Mouse (Mus musculus) limb, embryonic 13.5 days (tissue): ENCODE results near the gene Exoc3l. TPM values are rescaled to one million over a fixed set of nuclear protein-coding genes. Genes with fewer than 3 reads are reported as not detected.

Source experiments
- ATAC-seq: fragments of 200-750 bp; cut with Nextera tagmentation; 2 replicates; pipeline ENCODE4 v1.8.0; 2017; ENCODE audit warnings: low read depth, moderate number of reproducible peaks, moderate TSS enrichment; ENCODE audit not compliant: low FRiP score
- H3K27ac ChIP-seq: fragments of 300-500 bp; sonication (generic); 2 replicates; pipeline ENCODE4 v1.5.1; 2015; ENCODE audit warnings: inconsistent platforms, mild to moderate bottlenecking, moderate library complexity
- H3K27me3 ChIP-seq: fragments of 300-500 bp; sonication (generic); 2 replicates; pipeline ENCODE4 v1.6.1; 2015; ENCODE audit warnings: mild to moderate bottlenecking, inconsistent platforms
- H3K36me3 ChIP-seq: fragments of 300-500 bp; sonication (generic); 2 replicates; pipeline ENCODE4 v1.6.1; 2015; ENCODE audit warnings: inconsistent platforms, mild to moderate bottlenecking, moderate library complexity
- H3K4me1 ChIP-seq: fragments of 300-500 bp; sonication (generic); 2 replicates; pipeline ENCODE4 v1.6.1; 2015; ENCODE audit warnings: inconsistent platforms
- H3K4me2 ChIP-seq: fragments of 300-500 bp; sonication (generic); replicated peaks from 2 replicates; pipeline ENCODE4 v1.6.1; 2015; ENCODE audit warnings: inconsistent platforms, mild to moderate bottlenecking, moderate library complexity
- H3K4me3 ChIP-seq: fragments of 300-500 bp; sonication (generic); 2 replicates; pipeline ENCODE4 v1.5.1; 2015; ENCODE audit warnings: moderate library complexity, mild to moderate bottlenecking, inconsistent platforms
- H3K9ac ChIP-seq: fragments of 300-500 bp; sonication (generic); 2 replicates; pipeline ENCODE4 v1.6.1; 2015; ENCODE audit warnings: mild to moderate bottlenecking, inconsistent platforms
- H3K9me3 ChIP-seq: fragments of 300-500 bp; sonication (generic); 2 replicates; pipeline ENCODE4 v1.6.1; 2016; ENCODE audit warnings: inconsistent platforms
- WGBS: fragments of 180-500 bp; shearing (Covaris S2); methylation state at CpG from one replicate; pipeline ENCODE4 v1.1.7; 2015; 5-methylcytosine and 5-hydroxymethylcytosine counted together
- polyA plus RNA-seq: library from polyadenylated mRNA; unstranded; fragments of >200 nt; fragmentation: Nextera tagmentation; extraction: Ambion mirVana; gene quantifications from 2 replicates; pipeline ENCODE4 v1.2.1, GENCODE M21; 2015

The Exoc3l gene
- polyA plus RNA-seq, 1 experiment from 2014 or later, result 9.1 TPM

- WGBS, result under 1% methylated on average over 53 of the region's 53 CpGs
- peak overlapping the region; percentile 73 for H3K9ac ChIP-seq
- H3K36me3 ChIP-seq, result peaks cover 14% of the 10 kb centered on the region
- peak overlapping the region; percentile 61; the same call in 1 of the 2 replicates for H3K27ac ChIP-seq
- H3K4me3 ChIP-seq, result peak overlapping the region; percentile 54
- H3K4me2 ChIP-seq, result peak overlapping the region; percentile 93
- peaks cover 28% of the 10 kb centered on the region for H3K27me3 ChIP-seq
- peaks cover 30% of the 10 kb centered on the region for H3K4me1 ChIP-seq
- peak; percentile 92 for ATAC-seq
- no peaks in the 10 kb centered on the region for H3K9me3 ChIP-seq
These were observed 6.8 kb downstream of the Exoc3l start for GRCm38 (mm10) chr8:105288958-105289732.

- ATAC-seq, result no peak
- H3K27ac ChIP-seq, result no peak overlapping the region
- 91% methylated on average over 5 of the region's 5 CpGs for WGBS
- H3K4me2 ChIP-seq, result peak overlapping the region; percentile 93
- H3K27me3 ChIP-seq, result peaks cover 19% of the 10 kb centered on the region
- peaks cover 30% of the 10 kb centered on the region for H3K4me1 ChIP-seq
- no peaks in the 10 kb centered on the region for H3K9me3 ChIP-seq
- 0 out of 2 replicates have a peak overlapping the region, but pooled peaks have one; percentile 2 for H3K9ac ChIP-seq
- peak overlapping the region; percentile 54; the same call in 1 of the 2 replicates for H3K4me3 ChIP-seq
- H3K36me3 ChIP-seq, result peaks cover 14% of the 10 kb centered on the region
These were observed 7.7 kb downstream of the Exoc3l start for GRCm38 (mm10) chr8:105288231-105288630.

GRCm38 (mm10) chr8:105286907-105287306 is 9.0 kb downstream of the Exoc3l start:
- H3K27ac ChIP-seq, result no peak overlapping the region
- ATAC-seq, result no peak
- WGBS, result 86% methylated on average over 4 of the region's 4 CpGs
- no peak overlapping the region for H3K9ac ChIP-seq
- peaks cover 25% of the 10 kb centered on the region for H3K36me3 ChIP-seq
- H3K9me3 ChIP-seq, result no peaks in the 10 kb centered on the region
- no peak overlapping the region for H3K4me2 ChIP-seq
- peaks cover 13% of the 10 kb centered on the region for H3K27me3 ChIP-seq
- peaks cover 30% of the 10 kb centered on the region for H3K4me1 ChIP-seq
- no peak overlapping the region for H3K4me3 ChIP-seq

- Histone ChIP-seq H3K27ac (no peak overlapping the region), H3K4me3 (no peak overlapping the region), H3K27me3 (peaks cover 12% of the 10 kb centered on the region), H3K36me3 (peaks cover 32% of the 10 kb centered on the region), H3K4me2 (no peak overlapping the region), H3K9me3 (no peaks in the 10 kb centered on the region), H3K9ac (no peak overlapping the region), H3K4me1 (peaks cover 26% of the 10 kb centered on the region)
- WGBS, result 52% methylated on average over 12 of the region's 12 CpGs
- no peak for ATAC-seq
These were observed 10.4 kb downstream of the Exoc3l start for GRCm38 (mm10) chr8:105285514-105285913.

GRCm38 (mm10) chr8:105283074-105283473 is 12.8 kb downstream of the Exoc3l start:
- no peak overlapping the region for H3K4me3 ChIP-seq
- H3K9me3 ChIP-seq, result no peaks in the 10 kb centered on the region
- H3K4me1 ChIP-seq, result peaks cover 15% of the 10 kb centered on the region
- no peak overlapping the region for H3K27ac ChIP-seq
- H3K4me2 ChIP-seq, result no peak overlapping the region
- no peak overlapping the region for H3K9ac ChIP-seq
- 24% methylated on average over 23 of the region's 23 CpGs for WGBS
- ATAC-seq, result no peak
- H3K27me3 ChIP-seq, result peaks cover 27% of the 10 kb centered on the region
- peaks cover 32% of the 10 kb centered on the region for H3K36me3 ChIP-seq

GRCm38 (mm10) chr8:105282239-105282638 is 13.7 kb downstream of the Exoc3l start:
- Histone ChIP-seq H3K9me3 (no peaks in the 10 kb centered on the region), H3K9ac (no peak overlapping the region), H3K36me3 (peaks cover 32% of the 10 kb centered on the region), H3K27me3 (peaks cover 35% of the 10 kb centered on the region), H3K27ac (no peak overlapping the region), H3K4me2 (no peak overlapping the region), H3K4me3 (no peak overlapping the region), H3K4me1 (peaks cover 9% of the 10 kb centered on the region)
- 83% methylated on average over 4 of the region's 4 CpGs for WGBS
- ATAC-seq, result no peak

GRCm38 (mm10) chr8:105281821-105282220 is 14.1 kb downstream of the Exoc3l start:
- Histone ChIP-seq H3K9me3 (no peaks in the 10 kb centered on the region), H3K27me3 (peaks cover 39% of the 10 kb centered on the region), H3K4me1 (peaks cover 9% of the 10 kb centered on the region), H3K27ac (no peak overlapping the region), H3K9ac (no peak overlapping the region), H3K4me3 (no peak overlapping the region), H3K4me2 (no peak overlapping the region), H3K36me3 (peaks cover 32% of the 10 kb centered on the region)
- ATAC-seq, result no peak
- WGBS, result 84% methylated on average over 12 of the region's 12 CpGs

- peaks cover 52% of the 10 kb centered on the region for H3K27me3 ChIP-seq
- no peak overlapping the region for H3K4me2 ChIP-seq
- no peaks in the 10 kb centered on the region for H3K9me3 ChIP-seq
- peaks cover 30% of the 10 kb centered on the region for H3K36me3 ChIP-seq
- WGBS, result 62% methylated on average over 3 of the region's 3 CpGs
- no peak for ATAC-seq
- H3K9ac ChIP-seq, result no peak overlapping the region
- no peak overlapping the region for H3K27ac ChIP-seq
- H3K4me1 ChIP-seq, result peaks cover 21% of the 10 kb centered on the region
- no peak overlapping the region for H3K4me3 ChIP-seq
These were observed 15.3 kb downstream of the Exoc3l start for GRCm38 (mm10) chr8:105280567-105280966.

GRCm38 (mm10) chr8:105278911-105279334 is 17.0 kb downstream of the Exoc3l start:
- H3K36me3 ChIP-seq, result peaks cover 18% of the 10 kb centered on the region
- H3K4me2 ChIP-seq, result peak overlapping the region; percentile 58
- H3K9me3 ChIP-seq, result no peaks in the 10 kb centered on the region
- H3K9ac ChIP-seq, result peak overlapping the region; percentile 40; the same call in 1 of the 2 replicates
- WGBS, result 4% methylated on average over 28 of the region's 28 CpGs
- no peak overlapping the region for H3K27ac ChIP-seq
- ATAC-seq, result peak; percentile 52; the same call in 1 of the 2 replicates
- peaks cover 68% of the 10 kb centered on the region for H3K27me3 ChIP-seq
- H3K4me3 ChIP-seq, result peak overlapping the region; percentile 27
- H3K4me1 ChIP-seq, result peaks cover 25% of the 10 kb centered on the region

GRCm38 (mm10) chr8:105276292-105277120 is 19.4 kb downstream of the Exoc3l start:
- H3K27ac ChIP-seq, result no peak overlapping the region
- H3K9ac ChIP-seq, result peak overlapping the region; percentile 63
- peaks cover 93% of the 10 kb centered on the region for H3K27me3 ChIP-seq
- peak overlapping the region; percentile 77 for H3K4me2 ChIP-seq
- H3K36me3 ChIP-seq, result peaks cover 3% of the 10 kb centered on the region
- WGBS, result 4% methylated on average over 30 of the region's 30 CpGs
- ATAC-seq, result peak; percentile 66
- peak overlapping the region; percentile 49 for H3K4me3 ChIP-seq
- no peaks in the 10 kb centered on the region for H3K9me3 ChIP-seq
- H3K4me1 ChIP-seq, result peaks cover 25% of the 10 kb centered on the region

GRCm38 (mm10) chr8:105275840-105276239 is 20.1 kb downstream of the Exoc3l start, which contains the start of gene Nol3:
Gene Nol3 (plus strand): TSS chr8:105276140.
- peak within 1 kb of the TSS; percentile 49 for H3K4me3 ChIP-seq
- H3K4me1 ChIP-seq, result peaks cover 27% of the 10 kb centered on the region
- peak within 1 kb of the TSS; percentile 77 for H3K4me2 ChIP-seq
- peak within 1 kb of the TSS; percentile 63 for H3K9ac ChIP-seq
- no peaks in the 10 kb centered on the region for H3K9me3 ChIP-seq
- no peaks in the 10 kb centered on the region for H3K36me3 ChIP-seq
- H3K27me3 ChIP-seq, result peaks cover 99% of the 10 kb centered on the region
- H3K27ac ChIP-seq, result no peak within 1 kb of the TSS
- no peak for ATAC-seq
- 4% methylated on average over 10 of the region's 10 CpGs for WGBS

GRCm38 (mm10) chr8:105275387-105275786 is 20.5 kb downstream of the Exoc3l start:
- Histone ChIP-seq H3K4me1 (peaks cover 31% of the 10 kb centered on the region), H3K4me3 (peak overlapping the region; percentile 49; the same call in 1 of the 2 replicates), H3K9ac (no peak overlapping the region), H3K9me3 (no peaks in the 10 kb centered on the region), H3K36me3 (no peaks in the 10 kb centered on the region), H3K27ac (no peak overlapping the region), H3K4me2 (peak overlapping the region; percentile 77), H3K27me3 (peaks cover 100% of the 10 kb centered on the region)
- WGBS, result 5% methylated on average over 10 of the region's 11 CpGs
- ATAC-seq, result no peak
